Mouse (Mus musculus) midbrain, embryonic 10.5 days (tissue): ENCODE measurements around the gene Pard3b. TPM values are rescaled to one million over a fixed set of nuclear protein-coding genes. Genes with fewer than 3 reads are reported as not detected.

Experiments used
- DNase-seq: peaks from one replicate; pipeline ENCODE4 v3.0.0-alpha.2; 2017; ENCODE audit warnings: low spot score
- H3K27ac ChIP-seq: fragments of 300-500 bp; sonication (generic); replicated peaks from 2 replicates; pipeline ENCODE4 v1.5.1; 2016; ENCODE audit warnings: mild to moderate bottlenecking
- H3K27me3 ChIP-seq: fragments of 300-500 bp; sonication (generic); 2 replicates; pipeline ENCODE4 v1.6.1; 2016; ENCODE audit warnings: low read depth, mild to moderate bottlenecking; ENCODE audit not compliant: poor library complexity, severe bottlenecking
- H3K36me3 ChIP-seq: fragments of 300-500 bp; sonication (generic); 2 replicates; pipeline ENCODE4 v1.6.1; 2016; ENCODE audit warnings: mild to moderate bottlenecking, moderate library complexity
- H3K4me1 ChIP-seq: fragments of 300-500 bp; sonication (generic); 2 replicates; pipeline ENCODE4 v1.6.1; 2016
- H3K4me3 ChIP-seq: fragments of 300-500 bp; sonication (generic); 2 replicates; pipeline ENCODE4 v1.5.1; 2016; ENCODE audit warnings: mild to moderate bottlenecking, moderate library complexity
- H3K9me3 ChIP-seq: fragments of 300-500 bp; sonication (generic); replicated peaks from 2 replicates; pipeline ENCODE4 v1.6.1; 2016; ENCODE audit warnings: mild to moderate bottlenecking
- WGBS: fragments of 180-500 bp; shearing (Covaris S2); methylation state at CpG from one replicate; pipeline ENCODE4 v1.1.7; 2016; 5-methylcytosine and 5-hydroxymethylcytosine counted together
- polyA plus RNA-seq: library from polyadenylated mRNA; unstranded; fragments of >200 nt; fragmentation: Nextera tagmentation; extraction: Ambion mirVana; gene quantifications from 2 replicates; pipeline ENCODE4 v1.2.1, GENCODE M21; 2016

The Pard3b gene
- polyA plus RNA-seq, 1 experiment from 2014 or later, result 8.2 TPM

GRCm38 (mm10) chr1:62644631-62645278 is 1006.1 kb downstream of the Pard3b start:
- H3K27me3 ChIP-seq, result peaks cover 5% of the 10 kb centered on the region; the same call in 1 of the 2 replicates
- H3K4me1 ChIP-seq, result peaks cover 32% of the 10 kb centered on the region
- no peaks in the 10 kb centered on the region for H3K36me3 ChIP-seq
- H3K9me3 ChIP-seq, result no peaks in the 10 kb centered on the region
- DNase-seq, result no peak
- WGBS, result 91% methylated on average over 8 of the region's 8 CpGs
- H3K27ac ChIP-seq, result no peak overlapping the region
- H3K4me3 ChIP-seq, result no peak overlapping the region

- Histone ChIP-seq H3K36me3 (no peaks in the 10 kb centered on the region), H3K4me3 (no peak overlapping the region), H3K27me3 (peaks cover 5% of the 10 kb centered on the region; the same call in 1 of the 2 replicates), H3K27ac (no peak overlapping the region), H3K4me1 (peaks cover 26% of the 10 kb centered on the region), H3K9me3 (no peaks in the 10 kb centered on the region)
- DNase-seq, result no peak
- 89% methylated on average over 2 of the region's 2 CpGs for WGBS
These were observed 1008.2 kb downstream of the Pard3b start for GRCm38 (mm10) chr1:62646812-62647211.

GRCm38 (mm10) chr1:62648116-62648515 is 1009.5 kb downstream of the Pard3b start:
- H3K9me3 ChIP-seq, result no peaks in the 10 kb centered on the region
- 27% methylated on average over 6 of the region's 6 CpGs for WGBS
- peak overlapping the region; percentile 16; the same call in 1 of the 2 replicates for H3K4me3 ChIP-seq
- peak overlapping the region; percentile 70 for H3K27ac ChIP-seq
- H3K4me1 ChIP-seq, result peaks cover 26% of the 10 kb centered on the region
- peaks cover 5% of the 10 kb centered on the region; the same call in 1 of the 2 replicates for H3K27me3 ChIP-seq
- peak; percentile 40 for DNase-seq
- no peaks in the 10 kb centered on the region for H3K36me3 ChIP-seq

GRCm38 (mm10) chr1:62648591-62648990 is 1010.0 kb downstream of the Pard3b start:
- 0 out of 2 replicates have a peak overlapping the region, but pooled peaks have one; percentile 16 for H3K4me3 ChIP-seq
- WGBS, result 15% methylated on average over 5 of the region's 5 CpGs
- no peak for DNase-seq

GRCm38 (mm10) chr1:62650491-62650890 is 1011.9 kb downstream of the Pard3b start:
- H3K27ac ChIP-seq, result no peak overlapping the region
- WGBS, result 95% methylated on average over 5 of the region's 5 CpGs
- no peak overlapping the region for H3K4me3 ChIP-seq
- no peaks in the 10 kb centered on the region for H3K36me3 ChIP-seq
- peaks cover 5% of the 10 kb centered on the region; the same call in 1 of the 2 replicates for H3K27me3 ChIP-seq
- H3K4me1 ChIP-seq, result peaks cover 35% of the 10 kb centered on the region
- DNase-seq, result no peak
- no peaks in the 10 kb centered on the region for H3K9me3 ChIP-seq

More at GRCm38 (mm10) chr1:62648591-62648990, 1010.0 kb downstream of the Pard3b start:
- Histone ChIP-seq H3K27ac (peak overlapping the region; percentile 70; the same call in 1 of the 2 replicates), H3K27me3 (peaks cover 5% of the 10 kb centered on the region; the same call in 1 of the 2 replicates), H3K36me3 (no peaks in the 10 kb centered on the region), H3K4me1 (peaks cover 26% of the 10 kb centered on the region), H3K9me3 (no peaks in the 10 kb centered on the region)

- no peaks in the 10 kb centered on the region for H3K27me3 ChIP-seq
- 62% methylated on average over 6 of the region's 6 CpGs for WGBS
These were observed 1015.8 kb downstream of the Pard3b start for GRCm38 (mm10) chr1:62654436-62654835.

GRCm38 (mm10) chr1:62664960-62665645 is 1026.5 kb downstream of the Pard3b start:
- 52% methylated on average over 8 of the region's 8 CpGs for WGBS
- peaks cover 8% of the 10 kb centered on the region; the same call in 1 of the 2 replicates for H3K9me3 ChIP-seq
- no peak overlapping the region for H3K4me3 ChIP-seq
- no peaks in the 10 kb centered on the region for H3K27me3 ChIP-seq
- peak; percentile 35 for DNase-seq
- H3K36me3 ChIP-seq, result no peaks in the 10 kb centered on the region
- H3K4me1 ChIP-seq, result peaks cover 13% of the 10 kb centered on the region
- peak overlapping the region; percentile 67 for H3K27ac ChIP-seq

More at GRCm38 (mm10) chr1:62654436-62654835, 1015.8 kb downstream of the Pard3b start:
- no peak for DNase-seq
- H3K27ac ChIP-seq, result no peak overlapping the region; the same call in 1 of the 2 replicates
- H3K9me3 ChIP-seq, result no peaks in the 10 kb centered on the region
- no peak overlapping the region for H3K4me3 ChIP-seq
- peaks cover 14% of the 10 kb centered on the region; the same call in 1 of the 2 replicates for H3K4me1 ChIP-seq
- no peaks in the 10 kb centered on the region for H3K36me3 ChIP-seq

GRCm38 (mm10) chr1:62665771-62666730 is 1027.4 kb downstream of the Pard3b start:
- no peak for DNase-seq
- H3K36me3 ChIP-seq, result no peaks in the 10 kb centered on the region
- WGBS, result 84% methylated on average over 5 of the region's 5 CpGs
- peaks cover 13% of the 10 kb centered on the region for H3K4me1 ChIP-seq
- no peaks in the 10 kb centered on the region for H3K27me3 ChIP-seq
- peaks cover 8% of the 10 kb centered on the region; the same call in 1 of the 2 replicates for H3K9me3 ChIP-seq
- H3K4me3 ChIP-seq, result no peak overlapping the region
- peak overlapping the region; percentile 67 for H3K27ac ChIP-seq

- peaks cover 13% of the 10 kb centered on the region for H3K4me1 ChIP-seq
These were observed 1028.2 kb downstream of the Pard3b start for GRCm38 (mm10) chr1:62666780-62667179.

GRCm38 (mm10) chr1:62678611-62679344 is 1040.2 kb downstream of the Pard3b start:
- no peak for DNase-seq
- Histone ChIP-seq H3K4me3 (no peak overlapping the region), H3K36me3 (no peaks in the 10 kb centered on the region), H3K27ac (peak overlapping the region; percentile 47; the same call in 1 of the 2 replicates), H3K27me3 (no peaks in the 10 kb centered on the region), H3K9me3 (peaks cover 5% of the 10 kb centered on the region; the same call in 1 of the 2 replicates), H3K4me1 (peaks cover 20% of the 10 kb centered on the region)
- 37% methylated on average over 4 of the region's 4 CpGs for WGBS

More at GRCm38 (mm10) chr1:62666780-62667179, 1028.2 kb downstream of the Pard3b start:
- Histone ChIP-seq H3K36me3 (no peaks in the 10 kb centered on the region), H3K4me3 (no peak overlapping the region), H3K9me3 (peaks cover 8% of the 10 kb centered on the region; the same call in 1 of the 2 replicates), H3K27me3 (no peaks in the 10 kb centered on the region), H3K27ac (no peak overlapping the region)
- 83% methylated on average over 5 of the region's 5 CpGs for WGBS
- no peak for DNase-seq

- no peak overlapping the region for H3K27ac ChIP-seq
- H3K4me1 ChIP-seq, result peaks cover 20% of the 10 kb centered on the region
- no peak for DNase-seq
- no peaks in the 10 kb centered on the region for H3K36me3 ChIP-seq
- no peak overlapping the region for H3K4me3 ChIP-seq
- no peaks in the 10 kb centered on the region for H3K27me3 ChIP-seq
- H3K9me3 ChIP-seq, result peaks cover 5% of the 10 kb centered on the region; the same call in 1 of the 2 replicates
- WGBS, result 95% methylated on average over 2 of the region's 2 CpGs
These were observed 1040.8 kb downstream of the Pard3b start for GRCm38 (mm10) chr1:62679466-62679865.
